Mouse (Mus musculus): ENCODE data around the gene Amigo3. TPM values are rescaled to one million over a fixed set of nuclear protein-coding genes. Genes with fewer than 3 reads are reported as not detected.

Gene Amigo3
- polyA plus RNA-seq, 1 experiment from 2014 or later = 2.7 TPM

DNA sequence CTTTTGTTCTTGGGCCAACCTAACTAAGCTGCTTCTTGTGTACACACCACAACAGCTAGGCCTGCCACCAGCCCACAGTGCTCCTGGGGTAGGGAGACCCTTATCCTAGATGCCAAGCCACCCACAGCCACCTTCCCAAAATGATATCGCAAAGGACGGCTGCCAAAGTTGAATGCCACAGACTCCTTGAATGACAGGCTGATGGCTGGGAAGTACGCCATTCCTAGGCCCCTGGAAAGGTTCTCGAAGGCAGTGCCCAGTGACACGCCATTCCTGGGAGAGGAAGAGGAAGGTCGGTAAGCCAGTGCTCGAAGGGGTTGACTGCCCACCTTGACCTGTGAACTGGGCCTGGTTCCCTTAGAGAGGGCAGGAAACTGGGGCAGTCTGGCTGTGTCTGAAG is 16.6 kb downstream of the Amigo3 start:
- Histone ChIP-seq H3K9ac (no peak overlapping the region), H3K4me2 (no peak overlapping the region), H3K4me3 (replicated peaks) (no peak overlapping the region), H3K4me1 (no peaks in the 10 kb centered on the region), H3K9me3 (replicated peaks) (no peaks in the 10 kb centered on the region), H3K27me3 (no peaks in the 10 kb centered on the region), H3K36me3 (peaks cover 41% of the 10 kb centered on the region), H3K27ac (no peak overlapping the region)
- no peak for ATAC-seq (replicated peaks; ENCODE audit: low FRiP score)
- WGBS = 81% methylated on average over 7 of the region's 7 CpGs

- H3K27me3 ChIP-seq = no peaks in the 10 kb centered on the region
- H3K9ac ChIP-seq = no peak overlapping the region
- no peaks in the 10 kb centered on the region for H3K4me1 ChIP-seq
- peaks cover 21% of the 10 kb centered on the region for H3K36me3 ChIP-seq
- H3K9me3 ChIP-seq (replicated peaks) = no peaks in the 10 kb centered on the region
- no peak for ATAC-seq (replicated peaks; ENCODE audit: low FRiP score)
- no peak overlapping the region for H3K4me2 ChIP-seq
- H3K4me3 ChIP-seq (replicated peaks) = no peak overlapping the region
- H3K27ac ChIP-seq = no peak overlapping the region
- WGBS = 83% methylated on average over 4 of the region's 4 CpGs
Measured at GRCm38 (mm10) chr9:108071801-108072200, 18.8 kb downstream of the Amigo3 start.

DNA sequence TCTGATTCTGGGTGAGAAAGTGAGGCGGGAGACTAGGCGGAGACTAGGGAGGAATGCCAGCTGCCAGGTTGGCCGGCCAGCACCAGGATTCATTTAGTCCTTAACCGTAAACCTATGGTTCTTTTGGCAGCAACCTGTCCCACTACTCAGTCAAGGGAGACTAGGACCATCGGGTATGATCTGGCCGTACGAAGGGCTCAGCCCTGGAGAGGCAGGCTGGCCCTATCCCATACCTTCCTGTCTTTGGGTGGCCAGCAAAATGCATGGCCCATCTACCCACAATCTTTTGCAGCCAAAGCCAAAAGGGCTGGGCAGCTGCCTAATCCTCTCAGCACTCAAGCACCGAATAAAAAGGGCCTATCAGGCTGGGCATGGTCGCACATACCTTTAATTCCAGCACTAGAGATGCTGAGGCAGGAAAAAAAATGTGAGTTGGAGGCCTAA is 19.5 kb downstream of the Amigo3 start:
- ATAC-seq (replicated peaks; ENCODE audit: low FRiP score) = no peak
- no peaks in the 10 kb centered on the region for H3K27me3 ChIP-seq
- H3K4me3 ChIP-seq (replicated peaks) = no peak overlapping the region
- no peak overlapping the region for H3K27ac ChIP-seq
- no peak overlapping the region for H3K9ac ChIP-seq
- H3K4me2 ChIP-seq = no peak overlapping the region
- no peaks in the 10 kb centered on the region for H3K9me3 ChIP-seq (replicated peaks)
- H3K4me1 ChIP-seq = no peaks in the 10 kb centered on the region
- 73% methylated on average over 9 of the region's 9 CpGs for WGBS
- H3K36me3 ChIP-seq = peaks cover 20% of the 10 kb centered on the region

- no peaks in the 10 kb centered on the region for H3K27me3 ChIP-seq
- no peak overlapping the region for H3K4me2 ChIP-seq
- peaks cover 7% of the 10 kb centered on the region for H3K4me1 ChIP-seq
- no peaks in the 10 kb centered on the region for H3K9me3 ChIP-seq (replicated peaks)
- no peak for ATAC-seq (replicated peaks; ENCODE audit: low FRiP score)
- H3K9ac ChIP-seq = no peak overlapping the region
- H3K36me3 ChIP-seq = peaks cover 20% of the 10 kb centered on the region
- no peak overlapping the region for H3K27ac ChIP-seq
- 61% methylated on average over 7 of the region's 7 CpGs for WGBS
- no peak overlapping the region for H3K4me3 ChIP-seq (replicated peaks)
Measured at GRCm38 (mm10) chr9:108073141-108073930, 20.4 kb downstream of the Amigo3 start.

DNA sequence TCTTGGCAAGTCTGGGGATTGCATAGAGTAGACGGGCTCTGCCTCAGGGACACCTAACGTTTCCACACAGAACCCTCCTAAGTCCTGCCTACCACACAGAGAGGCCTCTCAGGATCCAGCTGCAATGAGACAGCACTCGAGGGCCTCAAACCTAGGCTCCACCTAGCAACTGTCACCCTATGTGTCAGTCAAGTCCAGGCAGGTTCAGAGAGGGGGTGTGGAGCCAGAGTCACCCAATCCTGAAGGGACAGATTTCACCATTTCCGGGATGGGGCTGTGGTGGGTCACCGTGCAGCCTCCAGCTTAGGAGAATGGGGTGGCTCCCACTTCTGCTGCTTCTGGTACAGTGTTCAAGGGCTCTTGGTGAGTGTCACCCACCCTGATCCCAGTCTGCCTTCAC is 27.2 kb downstream of the Amigo3 start, which contains the start of gene Mst1:
Mst1 (plus strand) TSS at position 269 of the 400 bp plus-strand sequence.
- H3K36me3 ChIP-seq = peaks cover 11% of the 10 kb centered on the region
- peak within 1 kb of the TSS; percentile 75 for H3K4me3 ChIP-seq (replicated peaks)
- no peak within 1 kb of the TSS for H3K27ac ChIP-seq
- H3K4me2 ChIP-seq = peak within 1 kb of the TSS; percentile 84
- H3K4me1 ChIP-seq = peaks cover 30% of the 10 kb centered on the region
- no peaks in the 10 kb centered on the region for H3K9me3 ChIP-seq (replicated peaks)
- H3K9ac ChIP-seq = peak within 1 kb of the TSS; percentile 90
- WGBS = 76% methylated on average over 5 of the region's 5 CpGs
- peaks cover 37% of the 10 kb centered on the region for H3K27me3 ChIP-seq
- ATAC-seq (replicated peaks; ENCODE audit: low FRiP score) = peak; percentile 41

GRCm38 (mm10) chr9:108082549-108082948 is 29.6 kb downstream of the Amigo3 start:
- Histone ChIP-seq H3K4me3 (replicated peaks) (peak overlapping the region; percentile 22), H3K9me3 (replicated peaks) (no peaks in the 10 kb centered on the region)

GRCm38 (mm10) chr9:108082988-108083431 is 30.1 kb downstream of the Amigo3 start, which contains the start of gene Rnf123:
Rnf123 (minus strand) TSS chr9:108083346.
- peak within 1 kb of the TSS; percentile 56 for H3K4me2 ChIP-seq
- 0 out of 2 replicates have a peak within 1 kb of the TSS, but pooled peaks have one; percentile 32 for H3K9ac ChIP-seq
- no peak for ATAC-seq (replicated peaks; ENCODE audit: low FRiP score)
- no peaks in the 10 kb centered on the region for H3K9me3 ChIP-seq (replicated peaks)
- peaks cover 39% of the 10 kb centered on the region for H3K36me3 ChIP-seq
- no peak within 1 kb of the TSS for H3K27ac ChIP-seq
- peaks cover 37% of the 10 kb centered on the region for H3K27me3 ChIP-seq
- peaks cover 26% of the 10 kb centered on the region for H3K4me1 ChIP-seq
- peak within 1 kb of the TSS; percentile 22 for H3K4me3 ChIP-seq (replicated peaks)
- 32% methylated on average over 12 of the region's 12 CpGs for WGBS

More at GRCm38 (mm10) chr9:108082549-108082948, 29.6 kb downstream of the Amigo3 start:
- no peak for ATAC-seq (replicated peaks; ENCODE audit: low FRiP score)
- H3K36me3 ChIP-seq = peaks cover 35% of the 10 kb centered on the region
- peak overlapping the region; percentile 56 for H3K4me2 ChIP-seq
- H3K4me1 ChIP-seq = peaks cover 30% of the 10 kb centered on the region
- peaks cover 37% of the 10 kb centered on the region for H3K27me3 ChIP-seq
- 0 out of 2 replicates have a peak overlapping the region, but pooled peaks have one; percentile 32 for H3K9ac ChIP-seq
- 5% methylated on average over 19 of the region's 19 CpGs for WGBS
- H3K27ac ChIP-seq = no peak overlapping the region

DNA sequence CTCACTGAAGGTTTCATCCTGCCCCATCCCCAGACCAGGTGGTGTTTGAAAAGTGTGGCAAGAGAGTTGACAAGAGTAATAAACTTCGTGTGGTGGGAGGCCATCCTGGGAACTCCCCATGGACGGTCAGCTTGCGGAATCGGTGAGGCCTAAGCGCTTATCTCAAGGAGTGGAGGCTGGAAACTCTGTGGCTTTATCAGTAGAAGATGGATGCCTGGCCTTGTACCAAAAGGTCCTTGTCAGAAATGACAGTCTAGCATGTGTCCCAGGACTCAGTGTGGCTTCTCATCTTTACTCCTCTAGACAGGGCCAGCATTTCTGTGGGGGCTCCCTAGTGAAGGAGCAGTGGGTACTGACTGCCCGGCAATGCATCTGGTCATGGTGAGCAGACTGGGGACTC is 30.6 kb downstream of the Amigo3 start:
- H3K9ac ChIP-seq = no peak overlapping the region
- peaks cover 45% of the 10 kb centered on the region for H3K36me3 ChIP-seq
- no peak overlapping the region for H3K4me3 ChIP-seq (replicated peaks)
- WGBS = 75% methylated on average over 6 of the region's 6 CpGs
- peaks cover 37% of the 10 kb centered on the region for H3K27me3 ChIP-seq
- H3K4me2 ChIP-seq = no peak overlapping the region
- H3K27ac ChIP-seq = no peak overlapping the region
- no peaks in the 10 kb centered on the region for H3K9me3 ChIP-seq (replicated peaks)
- no peak for ATAC-seq (replicated peaks; ENCODE audit: low FRiP score)
- H3K4me1 ChIP-seq = peaks cover 20% of the 10 kb centered on the region

- Histone ChIP-seq H3K9me3 (replicated peaks) (no peaks in the 10 kb centered on the region), H3K27me3 (peaks cover 37% of the 10 kb centered on the region), H3K4me3 (replicated peaks) (no peak overlapping the region), H3K36me3 (peaks cover 62% of the 10 kb centered on the region), H3K9ac (no peak overlapping the region), H3K4me1 (peaks cover 13% of the 10 kb centered on the region), H3K27ac (no peak overlapping the region), H3K4me2 (no peak overlapping the region)
- WGBS = 92% methylated on average over 4 of the region's 4 CpGs
- no peak for ATAC-seq (replicated peaks; ENCODE audit: low FRiP score)
Measured at GRCm38 (mm10) chr9:108085261-108085660, 32.3 kb downstream of the Amigo3 start.

- Histone ChIP-seq H3K36me3 (peaks cover 72% of the 10 kb centered on the region), H3K4me1 (peaks cover 19% of the 10 kb centered on the region), H3K9ac (no peak overlapping the region), H3K27me3 (no peaks in the 10 kb centered on the region), H3K9me3 (replicated peaks) (no peaks in the 10 kb centered on the region), H3K4me3 (replicated peaks) (no peak overlapping the region), H3K4me2 (no peak overlapping the region), H3K27ac (no peak overlapping the region)
- 97% methylated on average over 7 of the region's 7 CpGs for WGBS
- no peak for ATAC-seq (replicated peaks; ENCODE audit: low FRiP score)
Measured at GRCm38 (mm10) chr9:108090611-108091120, 37.7 kb downstream of the Amigo3 start.

GRCm38 (mm10) chr9:108093586-108093985 is 40.6 kb downstream of the Amigo3 start:
- no peaks in the 10 kb centered on the region for H3K27me3 ChIP-seq
- H3K36me3 ChIP-seq = peaks cover 43% of the 10 kb centered on the region
- peaks cover 29% of the 10 kb centered on the region for H3K4me1 ChIP-seq
- no peaks in the 10 kb centered on the region for H3K9me3 ChIP-seq (replicated peaks)
- H3K4me2 ChIP-seq = peak overlapping the region; percentile 96
- ATAC-seq (replicated peaks; ENCODE audit: low FRiP score) = no peak
- 0 out of 2 replicates have a peak overlapping the region, but pooled peaks have one; percentile 80 for H3K27ac ChIP-seq
- peak overlapping the region; percentile 73 for H3K9ac ChIP-seq
- 63% methylated on average over 10 of the region's 10 CpGs for WGBS
- peak overlapping the region; percentile 62 for H3K4me3 ChIP-seq (replicated peaks)
